Mouse (Mus musculus): ENCODE results near the gene Bpgm. TPM values are rescaled to one million over a fixed set of nuclear protein-coding genes. Genes with fewer than 3 reads are reported as not detected.

Gene Bpgm
- polyA plus RNA-seq, 1 experiment from 2014 or later, result 136 TPM

DNA sequence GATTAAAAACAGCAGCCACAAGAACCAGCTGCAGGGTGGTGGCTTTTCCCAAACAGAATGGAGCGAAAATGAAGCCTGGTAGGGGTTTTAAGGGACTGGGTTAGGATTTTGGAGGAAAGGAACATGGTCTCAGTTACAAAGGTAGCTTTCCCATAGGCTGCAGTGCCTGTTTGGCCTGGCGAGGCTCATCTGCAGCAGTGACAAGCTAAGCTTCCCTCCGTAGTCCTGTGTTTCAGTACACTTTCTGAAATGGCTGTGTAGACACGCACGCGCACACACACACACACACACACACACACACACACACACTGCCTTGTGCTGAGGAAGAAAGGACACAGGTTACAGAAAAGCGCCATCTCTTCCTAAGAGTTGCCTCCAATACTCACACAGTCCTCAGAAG, 7.8 kb downstream of the Bpgm start:
- Histone ChIP-seq H3K27me3 (no peaks in the 10 kb centered on the region; the same call in 1 of the 2 replicates), H3K4me2 (peak overlapping the region; percentile 10; the same call in 1 of the 2 replicates)

DNA sequence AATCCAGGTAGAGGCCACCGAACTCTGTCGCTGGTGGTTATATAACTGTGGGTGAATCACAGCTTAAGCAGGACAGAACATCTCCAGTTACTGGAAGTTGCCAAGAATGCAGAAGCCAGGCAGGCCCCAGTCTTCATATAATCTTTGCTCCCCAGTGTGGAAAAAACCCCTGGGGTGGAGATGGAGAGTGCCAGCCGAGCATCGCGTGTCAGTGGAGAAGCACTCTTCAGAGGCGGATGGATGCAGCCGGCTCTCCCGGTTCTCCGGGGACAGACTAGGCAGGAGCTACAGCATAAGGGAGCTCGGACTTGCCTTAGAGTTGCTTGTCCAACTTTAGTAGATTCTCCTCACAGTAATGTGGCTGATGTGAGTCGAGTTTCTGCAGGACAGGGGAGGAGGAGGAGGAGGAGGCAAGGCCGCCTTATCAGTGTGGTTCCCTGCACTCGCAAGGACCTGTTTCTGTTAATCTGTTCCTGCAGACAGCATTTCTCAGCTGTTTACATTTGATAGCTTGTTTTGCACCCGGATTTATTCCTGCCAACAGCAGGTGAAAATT, 10.1 kb downstream of the Bpgm start:
- 47% methylated on average over 14 of the region's 14 CpGs for WGBS (ENCODE audit: insufficient replicate concordance)
- Histone ChIP-seq H3K9ac (peak overlapping the region; percentile 64), H3K4me3 (replicated peaks) (peak overlapping the region; percentile 41), H3K27ac (peak overlapping the region; percentile 93), H3K4me2 (peak overlapping the region; percentile 62), H3K27me3 (no peaks in the 10 kb centered on the region; the same call in 1 of the 2 replicates), H3K36me3 (peaks cover 32% of the 10 kb centered on the region), H3K9me3 (replicated peaks) (no peaks in the 10 kb centered on the region), H3K4me1 (replicated peaks) (peaks cover 73% of the 10 kb centered on the region)
- DNase-seq (peak; percentile 73), ATAC-seq (ENCODE audit: low read depth) (peak; percentile 96)

More for the DNA sequence above, 7.8 kb downstream of the Bpgm start:
- H3K4me3 ChIP-seq (replicated peaks), result 0 out of 2 replicates have a peak overlapping the region, but pooled peaks have one; percentile 1
- H3K27ac ChIP-seq, result peak overlapping the region; percentile 25; the same call in 1 of the 2 replicates
- H3K9me3 ChIP-seq (replicated peaks), result no peaks in the 10 kb centered on the region
- no peak for DNase-seq
- WGBS (ENCODE audit: insufficient replicate concordance), result 80% methylated on average over 7 of the region's 7 CpGs
- H3K4me1 ChIP-seq (replicated peaks), result peaks cover 95% of the 10 kb centered on the region
- no peak overlapping the region for H3K9ac ChIP-seq
- peaks cover 20% of the 10 kb centered on the region for H3K36me3 ChIP-seq
- no peak for ATAC-seq (ENCODE audit: low read depth)

DNA sequence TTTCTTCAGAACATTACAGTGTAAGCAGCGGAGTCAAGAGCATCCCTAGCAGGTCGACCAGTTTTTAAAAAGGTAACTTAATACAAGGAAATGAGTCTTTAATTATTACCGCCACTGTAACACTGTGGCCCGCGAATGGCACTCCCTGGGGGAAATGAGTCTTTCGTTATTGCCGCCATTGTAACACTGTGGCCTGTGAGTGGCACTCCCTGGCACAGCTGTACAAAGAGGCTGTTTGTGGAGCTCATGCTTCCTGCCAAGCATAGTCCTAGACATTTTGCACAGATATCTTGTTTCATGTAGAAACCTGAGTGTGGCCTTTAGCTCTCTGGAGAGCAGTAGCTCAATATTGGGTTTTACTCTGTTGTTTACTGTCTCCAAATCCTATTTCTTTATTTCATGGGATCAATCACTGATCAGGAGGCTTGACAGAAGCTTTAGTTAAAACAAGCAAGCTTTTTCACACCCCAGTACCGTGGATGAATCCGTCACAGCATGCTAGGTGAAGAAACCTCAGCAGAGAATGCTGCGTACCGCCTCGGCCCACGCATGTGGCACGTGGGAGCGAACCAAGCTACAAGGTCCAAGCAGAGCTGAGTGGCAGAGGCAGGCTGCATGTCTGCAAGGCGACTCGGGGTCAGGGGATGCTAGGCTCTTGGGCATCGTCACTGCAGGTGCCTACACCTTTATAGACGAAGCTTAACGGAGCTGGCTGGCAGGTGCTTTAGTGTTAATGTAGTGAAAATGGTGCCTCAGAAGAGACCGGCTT, 17.5 kb downstream of the Bpgm start:
- no peak overlapping the region for H3K4me2 ChIP-seq
- H3K36me3 ChIP-seq, result peaks cover 32% of the 10 kb centered on the region
- no peak overlapping the region for H3K9ac ChIP-seq
- no peak overlapping the region for H3K27ac ChIP-seq
- H3K4me3 ChIP-seq (replicated peaks), result no peak overlapping the region
- DNase-seq (no peak), ATAC-seq (ENCODE audit: low read depth) (no peak)
- H3K27me3 ChIP-seq, result no peaks in the 10 kb centered on the region
- 89% methylated on average over 21 of the region's 21 CpGs for WGBS (ENCODE audit: insufficient replicate concordance)
- H3K9me3 ChIP-seq (replicated peaks), result no peaks in the 10 kb centered on the region
- H3K4me1 ChIP-seq (replicated peaks), result peaks cover 14% of the 10 kb centered on the region

DNA sequence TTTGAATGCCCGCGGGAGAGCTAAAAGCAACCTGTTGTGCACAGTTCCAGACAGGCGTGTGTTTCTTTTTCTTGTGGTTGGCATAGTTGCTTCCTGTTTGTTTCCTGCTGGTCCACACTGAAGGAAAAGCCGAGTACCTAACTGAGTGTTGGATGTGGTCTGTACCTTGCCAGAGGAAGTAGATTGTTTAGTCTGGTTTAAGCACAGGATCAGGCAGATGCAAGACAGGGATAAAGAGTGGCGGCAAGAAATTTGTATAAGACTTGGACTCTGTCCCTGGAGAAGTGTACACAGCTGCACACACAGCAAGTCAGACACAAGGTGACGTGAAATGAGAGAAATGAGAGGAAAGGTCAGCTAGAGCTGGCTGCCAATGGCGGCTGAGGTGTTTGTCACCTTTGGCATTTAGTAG, 19.1 kb downstream of the Bpgm start:
- Histone ChIP-seq H3K9me3 (replicated peaks) (no peaks in the 10 kb centered on the region), H3K4me2 (no peak overlapping the region), H3K36me3 (peaks cover 24% of the 10 kb centered on the region; the same call in 1 of the 2 replicates), H3K4me1 (replicated peaks) (peaks cover 14% of the 10 kb centered on the region), H3K27ac (0 out of 2 replicates have a peak overlapping the region, but pooled peaks have one; percentile 1), H3K27me3 (no peaks in the 10 kb centered on the region), H3K9ac (no peak overlapping the region), H3K4me3 (replicated peaks) (no peak overlapping the region)
- DNase-seq (no peak), ATAC-seq (ENCODE audit: low read depth) (no peak)
- 34% methylated on average over 7 of the region's 7 CpGs for whole genome bisulfite sequencing (ENCODE audit: insufficient replicate concordance)

DNA sequence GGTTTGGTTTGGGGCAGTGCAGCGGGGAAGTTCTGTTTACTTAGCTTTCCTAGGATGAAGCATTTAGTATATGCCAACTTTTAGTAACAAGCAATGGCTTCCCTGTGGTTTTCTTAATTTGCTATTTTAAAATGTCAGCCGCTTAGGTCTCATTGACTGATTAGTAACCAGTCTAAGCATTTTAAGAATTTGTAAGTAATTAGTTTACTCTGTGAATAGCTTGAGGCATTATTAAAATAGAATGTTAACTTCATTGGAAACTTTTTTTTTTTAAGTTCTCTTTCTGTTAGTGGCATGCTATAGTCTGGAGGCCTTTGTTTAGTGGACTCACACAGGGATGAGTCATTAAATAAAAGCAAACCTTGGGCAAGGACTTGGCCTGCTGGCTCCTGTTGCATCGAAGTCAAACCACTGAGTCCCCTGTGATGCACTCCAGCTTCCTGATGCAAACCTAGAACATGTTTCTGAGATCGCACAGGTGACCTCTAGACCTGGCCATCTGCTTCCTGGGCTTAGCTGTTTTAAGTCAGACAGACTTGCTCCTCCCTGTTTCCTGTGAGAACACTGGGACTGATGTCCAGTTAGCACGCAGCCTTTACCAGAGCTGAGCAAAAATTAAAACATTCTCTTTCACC, 22.1 kb downstream of the Bpgm start:
- peaks cover 18% of the 10 kb centered on the region for H3K4me1 ChIP-seq (replicated peaks)
- no peak for ATAC-seq (ENCODE audit: low read depth)
- H3K27me3 ChIP-seq, result no peaks in the 10 kb centered on the region
- H3K36me3 ChIP-seq, result 0 out of 2 replicates have a peak, but pooled peaks cover 12% of the 10 kb centered on the region
- no peak overlapping the region for H3K4me3 ChIP-seq (replicated peaks)
- H3K9me3 ChIP-seq (replicated peaks), result no peaks in the 10 kb centered on the region
- no peak for DNase-seq
- no peak overlapping the region for H3K4me2 ChIP-seq
- H3K9ac ChIP-seq, result no peak overlapping the region
- no peak overlapping the region for H3K27ac ChIP-seq
- 77% methylated on average over 5 of the region's 5 CpGs for WGBS (ENCODE audit: insufficient replicate concordance)

DNA sequence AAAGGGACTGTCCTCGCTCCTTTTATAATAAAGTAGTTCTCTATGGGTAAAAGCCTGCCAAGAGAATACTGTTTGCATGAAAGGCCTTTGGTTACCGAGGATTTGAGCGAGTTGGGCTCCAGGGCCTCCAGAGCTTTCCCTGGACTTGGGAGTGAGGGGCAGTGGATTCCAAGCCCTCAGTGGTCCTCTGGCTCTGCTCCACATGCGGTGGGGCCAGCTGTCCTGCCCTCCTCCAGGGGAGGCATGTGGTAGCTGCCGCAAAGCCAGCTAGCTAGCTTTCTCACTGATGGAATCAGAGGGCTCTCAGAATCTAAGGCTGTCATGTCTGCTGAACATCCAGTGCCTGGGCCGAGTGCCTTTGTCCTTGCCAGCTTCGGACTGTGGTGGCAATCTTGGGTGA, 26.3 kb downstream of the Bpgm start:
- H3K27ac ChIP-seq, result no peak overlapping the region
- no peaks in the 10 kb centered on the region for H3K27me3 ChIP-seq
- ATAC-seq (ENCODE audit: low read depth), result no peak
- H3K36me3 ChIP-seq, result peaks cover 27% of the 10 kb centered on the region
- no peak overlapping the region for H3K9ac ChIP-seq
- DNase-seq, result no peak
- WGBS (ENCODE audit: insufficient replicate concordance), result 82% methylated on average over 7 of the region's 7 CpGs
- no peak overlapping the region for H3K4me3 ChIP-seq (replicated peaks)
- H3K9me3 ChIP-seq (replicated peaks), result no peaks in the 10 kb centered on the region
- no peak overlapping the region for H3K4me2 ChIP-seq
- peaks cover 17% of the 10 kb centered on the region for H3K4me1 ChIP-seq (replicated peaks)

DNA sequence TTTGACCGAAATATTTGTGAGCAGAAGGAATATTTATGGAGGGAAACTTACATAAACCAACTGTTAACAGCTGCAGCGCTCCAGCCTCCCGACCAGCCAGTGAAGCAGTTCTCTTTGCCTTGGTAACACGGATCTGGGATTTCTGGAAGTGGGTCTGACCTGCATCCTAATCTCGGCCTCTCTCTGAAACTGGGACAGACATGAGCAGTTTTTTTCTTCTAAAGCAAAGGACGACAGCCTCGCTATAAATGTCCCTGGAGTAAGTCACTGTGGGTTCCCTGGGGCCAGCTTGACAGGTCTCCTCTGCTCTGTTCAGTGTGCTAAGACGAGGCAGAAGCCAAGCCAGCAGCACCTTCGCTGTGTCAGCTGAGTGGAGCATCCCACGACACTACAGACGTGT, 29.9 kb downstream of the Bpgm start:
- H3K27ac ChIP-seq, result no peak overlapping the region
- ATAC-seq (ENCODE audit: low read depth) (no peak), DNase-seq (no peak)
- H3K36me3 ChIP-seq, result peaks cover 27% of the 10 kb centered on the region
- no peak overlapping the region for H3K9ac ChIP-seq
- H3K27me3 ChIP-seq, result no peaks in the 10 kb centered on the region
- no peaks in the 10 kb centered on the region for H3K9me3 ChIP-seq (replicated peaks)
- 85% methylated on average over 11 of the region's 11 CpGs for WGBS (ENCODE audit: insufficient replicate concordance)
- no peak overlapping the region for H3K4me3 ChIP-seq (replicated peaks)
- H3K4me1 ChIP-seq (replicated peaks), result peaks cover 53% of the 10 kb centered on the region
- no peak overlapping the region for H3K4me2 ChIP-seq

DNA sequence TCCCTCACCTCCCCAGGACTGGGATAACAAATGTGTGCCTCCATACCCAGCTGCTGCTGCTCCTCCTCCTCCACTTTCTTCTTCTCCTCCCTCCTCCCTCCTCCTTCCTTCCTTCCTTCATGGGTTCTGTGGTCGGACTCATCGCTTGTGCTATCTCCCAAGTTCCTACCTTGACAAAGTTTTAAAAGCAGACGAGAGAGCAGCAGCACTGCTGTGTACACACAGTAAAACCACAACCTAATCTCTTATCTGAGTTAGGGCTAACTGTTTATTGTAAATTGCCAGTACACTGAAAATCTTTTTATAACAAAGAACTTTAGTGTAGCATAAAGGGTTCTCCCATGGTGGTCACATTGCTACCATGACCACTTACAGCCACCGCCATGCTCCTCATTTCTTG, 31.6 kb downstream of the Bpgm start:
- no peak overlapping the region for H3K9ac ChIP-seq
- WGBS (ENCODE audit: insufficient replicate concordance), result 24% methylated on average over 4 of the region's 4 CpGs
- H3K27me3 ChIP-seq, result no peaks in the 10 kb centered on the region
- peak overlapping the region; percentile 54 for H3K27ac ChIP-seq
- ATAC-seq (ENCODE audit: low read depth) (peak; percentile 55), DNase-seq (no peak)
- H3K4me3 ChIP-seq (replicated peaks), result 0 out of 2 replicates have a peak overlapping the region, but pooled peaks have one; percentile 18
- H3K4me2 ChIP-seq, result peak overlapping the region; percentile 46
- peaks cover 61% of the 10 kb centered on the region for H3K4me1 ChIP-seq (replicated peaks)
- H3K36me3 ChIP-seq, result peaks cover 27% of the 10 kb centered on the region
- H3K9me3 ChIP-seq (replicated peaks), result no peaks in the 10 kb centered on the region

DNA sequence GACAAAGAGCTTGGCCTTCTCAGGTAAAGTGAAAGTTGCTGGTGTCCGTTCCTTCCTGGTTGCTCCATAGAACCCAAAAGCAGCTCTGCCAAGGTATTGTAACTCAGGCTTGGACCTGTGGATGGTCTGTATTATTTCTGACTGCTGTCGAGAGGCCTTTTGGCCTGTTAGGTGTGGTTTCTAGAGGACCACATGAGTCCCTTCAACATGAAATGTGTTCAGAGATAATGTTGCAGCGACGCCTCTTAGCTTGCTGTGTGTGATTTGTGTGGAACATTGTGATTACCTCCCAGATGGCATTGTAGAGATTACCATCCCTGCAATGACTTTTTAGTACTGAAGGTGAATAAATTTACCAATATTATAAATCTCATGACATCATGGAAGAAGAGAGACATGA, 32.0 kb downstream of the Bpgm start:
- Histone ChIP-seq H3K36me3 (peaks cover 27% of the 10 kb centered on the region), H3K4me3 (replicated peaks) (0 out of 2 replicates have a peak overlapping the region, but pooled peaks have one; percentile 18), H3K27ac (peak overlapping the region; percentile 54; the same call in 1 of the 2 replicates), H3K27me3 (no peaks in the 10 kb centered on the region), H3K4me2 (peak overlapping the region; percentile 46), H3K9ac (no peak overlapping the region; the same call in 1 of the 2 replicates), H3K9me3 (replicated peaks) (no peaks in the 10 kb centered on the region), H3K4me1 (replicated peaks) (peaks cover 60% of the 10 kb centered on the region)
- 20% methylated on average over 4 of the region's 4 CpGs for WGBS (ENCODE audit: insufficient replicate concordance)
- peak; percentile 39 for DNase-seq
- peak; percentile 80 for ATAC-seq (ENCODE audit: low read depth)

DNA sequence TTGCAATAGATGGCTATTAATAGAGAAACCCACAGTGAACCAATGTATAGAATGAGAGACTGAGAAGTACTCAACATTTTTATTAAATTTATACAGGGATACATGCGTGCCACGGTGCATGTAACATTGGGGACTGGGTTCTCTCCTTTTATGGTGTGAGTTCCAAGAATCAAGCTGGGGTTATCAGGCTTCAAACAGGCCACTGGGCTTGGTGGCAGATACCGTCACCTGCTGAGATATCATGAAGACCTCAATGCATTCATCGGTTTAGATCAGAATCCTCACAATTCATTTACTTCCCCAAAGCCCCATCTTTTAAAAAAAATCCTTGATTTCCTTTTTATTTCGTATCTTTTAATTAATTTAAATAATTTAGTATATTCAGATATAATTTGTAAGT, 34.3 kb downstream of the Bpgm start:
- H3K36me3 ChIP-seq, result peaks cover 12% of the 10 kb centered on the region
- H3K27me3 ChIP-seq, result no peaks in the 10 kb centered on the region
- H3K9ac ChIP-seq, result no peak overlapping the region
- H3K9me3 ChIP-seq (replicated peaks), result no peaks in the 10 kb centered on the region
- whole genome bisulfite sequencing (ENCODE audit: insufficient replicate concordance), result 40% methylated on average over 5 of the region's 5 CpGs
- no peak overlapping the region for H3K27ac ChIP-seq
- no peak overlapping the region for H3K4me2 ChIP-seq
- H3K4me1 ChIP-seq (replicated peaks), result peaks cover 66% of the 10 kb centered on the region
- no peak for DNase-seq
- ATAC-seq (ENCODE audit: low read depth), result 0 out of 2 replicates have a peak, but pooled peaks have one; percentile 32
- no peak overlapping the region for H3K4me3 ChIP-seq (replicated peaks)

DNA sequence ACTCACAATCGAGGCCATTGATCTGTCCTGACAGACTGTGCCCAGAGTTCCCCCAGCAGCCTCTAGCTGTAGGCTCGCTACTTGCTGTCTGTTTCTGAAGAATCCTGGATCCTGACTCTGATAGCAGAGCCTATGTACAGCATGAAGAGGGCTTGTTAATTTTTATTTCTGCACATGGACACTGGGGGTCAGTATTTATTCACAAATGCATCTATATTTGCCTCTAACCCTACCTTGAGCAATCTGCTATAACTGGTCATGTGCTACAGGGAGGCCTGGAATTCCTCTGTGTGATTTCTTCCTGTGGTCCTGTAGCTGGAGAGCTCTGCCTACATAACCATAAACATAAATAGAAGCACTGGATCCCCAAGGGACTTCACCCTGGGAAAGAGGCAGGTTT, 35.4 kb downstream of the Bpgm start:
- Histone ChIP-seq H3K4me3 (replicated peaks) (no peak overlapping the region), H3K27me3 (no peaks in the 10 kb centered on the region), H3K9ac (no peak overlapping the region), H3K9me3 (replicated peaks) (no peaks in the 10 kb centered on the region), H3K36me3 (peaks cover 3% of the 10 kb centered on the region; the same call in 1 of the 2 replicates), H3K27ac (no peak overlapping the region), H3K4me1 (replicated peaks) (peaks cover 69% of the 10 kb centered on the region), H3K4me2 (no peak overlapping the region)
- WGBS (ENCODE audit: insufficient replicate concordance), result 21% methylated on average over 2 of the region's 2 CpGs
- ATAC-seq (ENCODE audit: low read depth) (peak; percentile 64), DNase-seq (no peak)
